Mouse (Mus musculus): ENCODE measurements around the gene Smyd1. TPM values are rescaled to one million over a fixed set of nuclear protein-coding genes. Genes with fewer than 3 reads are reported as not detected.

The Smyd1 gene
- polyA plus RNA-seq, 1 experiment from 2014 or later, result 0.18 TPM

DNA sequence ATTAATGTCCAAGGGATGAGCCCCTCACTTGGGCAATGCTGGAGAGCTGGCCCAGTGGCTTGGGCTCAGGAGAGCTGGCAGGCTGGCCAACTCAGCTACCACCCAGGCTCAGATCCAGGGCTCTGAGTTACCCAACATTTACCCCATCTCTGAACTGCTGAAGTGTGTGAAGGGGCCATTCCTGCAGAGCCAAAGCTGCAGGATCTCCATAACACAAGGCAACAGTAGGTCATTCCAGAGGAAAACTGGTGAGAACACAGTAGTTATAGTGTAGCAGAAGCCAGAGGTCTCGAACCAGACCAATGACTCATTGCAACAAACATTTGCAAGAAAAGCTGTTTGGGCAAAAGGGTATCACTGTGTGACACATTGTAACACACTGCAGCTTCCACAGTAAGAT lies 79.2 kb downstream of the Smyd1 start:
- WGBS, result 89% methylated on average over 1 of the region's 1 CpGs
- ATAC-seq (ENCODE audit: low FRiP score, low TSS enrichment), result no peak

DNA sequence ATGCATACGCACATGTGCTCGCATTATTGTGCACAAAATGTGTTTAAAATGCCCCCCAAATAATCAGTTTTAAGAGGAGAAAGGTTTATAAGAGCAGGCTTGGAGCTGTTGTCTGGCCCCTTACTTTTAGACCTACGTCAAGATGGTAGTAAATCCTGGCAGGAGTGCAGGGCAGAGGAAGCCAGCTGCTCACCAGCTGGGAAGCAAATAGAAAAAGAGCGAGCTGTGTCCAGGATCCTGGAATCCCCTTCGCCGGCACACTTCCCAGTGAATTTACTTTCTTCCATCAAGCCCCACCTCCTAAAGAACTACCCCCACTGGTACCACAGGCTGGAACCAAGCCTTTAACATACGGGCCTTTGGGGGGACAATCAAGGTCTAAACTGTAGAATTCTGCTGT lies 81.2 kb downstream of the Smyd1 start:
- no peak overlapping the region for H3K9ac ChIP-seq (replicated peaks; ENCODE audit: low read length)
- 92% methylated on average over 7 of the region's 7 CpGs for WGBS
- no peaks in the 10 kb centered on the region for H3K36me3 ChIP-seq (ENCODE audit: control insufficient read depth, insufficient read depth, low read length)
- no peak overlapping the region for H3K4me2 ChIP-seq (ENCODE audit: low read length)
- H3K27me3 ChIP-seq (ENCODE audit: control insufficient read depth, insufficient read depth, low read length), result no peaks in the 10 kb centered on the region
- no peak for ATAC-seq (ENCODE audit: low FRiP score, low TSS enrichment)
- no peak overlapping the region for H3K27ac ChIP-seq (replicated peaks; ENCODE audit: low read depth, low read length)
- H3K4me3 ChIP-seq (replicated peaks; ENCODE audit: low read depth, low read length), result no peak overlapping the region
- no peaks in the 10 kb centered on the region for H3K9me3 ChIP-seq (ENCODE audit: control insufficient read depth, low read length)
- no peaks in the 10 kb centered on the region for H3K4me1 ChIP-seq (ENCODE audit: control insufficient read depth, insufficient read depth, low read length)
- DNase-seq, result no peak

More for the DNA sequence above, 79.2 kb downstream of the Smyd1 start:
- H3K4me2 ChIP-seq (ENCODE audit: low read length), result no peak overlapping the region
- no peaks in the 10 kb centered on the region for H3K9me3 ChIP-seq (ENCODE audit: control insufficient read depth, low read length)
- H3K27ac ChIP-seq (replicated peaks; ENCODE audit: low read depth, low read length), result no peak overlapping the region
- no peaks in the 10 kb centered on the region for H3K36me3 ChIP-seq (ENCODE audit: control insufficient read depth, insufficient read depth, low read length)
- no peak overlapping the region for H3K9ac ChIP-seq (replicated peaks; ENCODE audit: low read length)
- H3K27me3 ChIP-seq (ENCODE audit: control insufficient read depth, insufficient read depth, low read length), result no peaks in the 10 kb centered on the region
- H3K4me3 ChIP-seq (replicated peaks; ENCODE audit: low read depth, low read length), result no peak overlapping the region
- DNase-seq, result no peak
- H3K4me1 ChIP-seq (ENCODE audit: control insufficient read depth, insufficient read depth, low read length), result no peaks in the 10 kb centered on the region

GRCm38 (mm10) chr6:71239069-71239750 lies 82.8 kb downstream of the Smyd1 start:
- no peaks in the 10 kb centered on the region for H3K27me3 ChIP-seq (ENCODE audit: control insufficient read depth, insufficient read depth, low read length)
- no peak overlapping the region for H3K4me2 ChIP-seq (ENCODE audit: low read length)
- H3K27ac ChIP-seq (replicated peaks; ENCODE audit: low read depth, low read length), result no peak overlapping the region
- no peak overlapping the region for H3K4me3 ChIP-seq (replicated peaks; ENCODE audit: low read depth, low read length)
- ATAC-seq (ENCODE audit: low FRiP score, low TSS enrichment), result no peak
- no peak overlapping the region for H3K9ac ChIP-seq (replicated peaks; ENCODE audit: low read length)
- 93% methylated on average over 26 of the region's 26 CpGs for WGBS
- DNase-seq, result no peak
- no peaks in the 10 kb centered on the region for H3K9me3 ChIP-seq (ENCODE audit: control insufficient read depth, low read length)
- no peaks in the 10 kb centered on the region for H3K4me1 ChIP-seq (ENCODE audit: control insufficient read depth, insufficient read depth, low read length)
- H3K36me3 ChIP-seq (ENCODE audit: control insufficient read depth, insufficient read depth, low read length), result no peaks in the 10 kb centered on the region

- H3K4me1 ChIP-seq (ENCODE audit: control insufficient read depth, insufficient read depth, low read length), result no peaks in the 10 kb centered on the region
- no peak overlapping the region for H3K4me3 ChIP-seq (replicated peaks; ENCODE audit: low read depth, low read length)
- no peak overlapping the region for H3K4me2 ChIP-seq (ENCODE audit: low read length)
- H3K27ac ChIP-seq (replicated peaks; ENCODE audit: low read depth, low read length), result no peak overlapping the region
- DNase-seq (no peak), ATAC-seq (ENCODE audit: low FRiP score, low TSS enrichment) (no peak)
- no peaks in the 10 kb centered on the region for H3K27me3 ChIP-seq (ENCODE audit: control insufficient read depth, insufficient read depth, low read length)
- no peak overlapping the region for H3K9ac ChIP-seq (replicated peaks; ENCODE audit: low read length)
- H3K36me3 ChIP-seq (ENCODE audit: control insufficient read depth, insufficient read depth, low read length), result no peaks in the 10 kb centered on the region
- no peaks in the 10 kb centered on the region for H3K9me3 ChIP-seq (ENCODE audit: control insufficient read depth, low read length)
- WGBS, result 93% methylated on average over 6 of the region's 6 CpGs
Observed at GRCm38 (mm10) chr6:71237031-71237431, 85.0 kb downstream of the Smyd1 start.

DNA sequence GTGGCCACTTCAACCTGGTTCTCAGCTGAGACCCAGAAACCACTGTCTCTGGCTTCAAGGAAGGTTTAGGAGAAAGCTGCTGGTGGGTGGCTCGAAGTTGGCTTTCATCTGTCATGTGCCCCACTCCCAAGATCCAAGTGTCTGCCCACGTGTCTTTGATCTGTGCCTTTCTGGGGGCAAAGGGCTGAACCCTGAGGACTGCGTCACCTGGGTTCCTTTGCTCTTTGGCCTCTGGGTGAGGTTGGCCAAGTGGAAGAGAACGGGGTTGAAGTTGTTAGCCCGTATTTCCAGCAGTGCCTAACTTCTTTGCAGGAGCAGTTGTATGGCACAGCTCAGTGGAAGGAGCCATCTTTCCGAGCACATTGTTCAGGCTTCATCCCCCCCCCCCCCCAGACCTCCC lies 85.5 kb downstream of the Smyd1 start:
- no peak overlapping the region for H3K9ac ChIP-seq (replicated peaks; ENCODE audit: low read length)
- no peak overlapping the region for H3K27ac ChIP-seq (replicated peaks; ENCODE audit: low read depth, low read length)
- H3K4me3 ChIP-seq (replicated peaks; ENCODE audit: low read depth, low read length), result no peak overlapping the region
- H3K9me3 ChIP-seq (ENCODE audit: control insufficient read depth, low read length), result no peaks in the 10 kb centered on the region
- H3K36me3 ChIP-seq (ENCODE audit: control insufficient read depth, insufficient read depth, low read length), result no peaks in the 10 kb centered on the region
- ATAC-seq (ENCODE audit: low FRiP score, low TSS enrichment) (no peak), DNase-seq (no peak)
- no peaks in the 10 kb centered on the region for H3K27me3 ChIP-seq (ENCODE audit: control insufficient read depth, insufficient read depth, low read length)
- H3K4me2 ChIP-seq (ENCODE audit: low read length), result no peak overlapping the region
- no peaks in the 10 kb centered on the region for H3K4me1 ChIP-seq (ENCODE audit: control insufficient read depth, insufficient read depth, low read length)
- 90% methylated on average over 6 of the region's 6 CpGs for WGBS

GRCm38 (mm10) chr6:71235944-71236343 lies 86.1 kb downstream of the Smyd1 start:
- ATAC-seq (ENCODE audit: low FRiP score, low TSS enrichment) (no peak), DNase-seq (no peak)
- Histone ChIP-seq H3K36me3 (ENCODE audit: control insufficient read depth, insufficient read depth, low read length) (no peaks in the 10 kb centered on the region), H3K27me3 (ENCODE audit: control insufficient read depth, insufficient read depth, low read length) (no peaks in the 10 kb centered on the region), H3K4me1 (ENCODE audit: control insufficient read depth, insufficient read depth, low read length) (no peaks in the 10 kb centered on the region), H3K4me2 (ENCODE audit: low read length) (no peak overlapping the region), H3K27ac (replicated peaks; ENCODE audit: low read depth, low read length) (no peak overlapping the region), H3K4me3 (replicated peaks; ENCODE audit: low read depth, low read length) (no peak overlapping the region), H3K9me3 (ENCODE audit: control insufficient read depth, low read length) (no peaks in the 10 kb centered on the region), H3K9ac (replicated peaks; ENCODE audit: low read length) (no peak overlapping the region)
- 69% methylated on average over 3 of the region's 3 CpGs for WGBS

DNA sequence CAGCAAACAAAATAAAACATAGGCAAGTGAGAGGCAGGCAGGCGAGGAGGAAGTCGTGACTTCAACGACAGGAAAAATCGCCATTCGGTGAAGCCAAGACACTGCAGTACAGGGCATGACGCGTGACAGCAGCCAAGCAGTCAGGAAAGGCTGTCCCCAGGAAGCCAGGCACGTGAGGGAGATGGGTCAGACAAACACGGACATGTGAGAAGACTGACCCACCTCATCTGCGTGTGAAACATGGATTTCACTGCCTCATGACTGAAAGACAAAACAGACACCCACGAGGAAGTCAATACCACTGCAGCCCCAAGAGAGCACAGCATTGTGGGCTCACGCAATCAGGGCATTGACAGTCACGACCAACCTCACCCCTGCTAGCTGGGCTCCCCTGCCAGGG lies 86.9 kb downstream of the Smyd1 start:
- no peaks in the 10 kb centered on the region for H3K27me3 ChIP-seq (ENCODE audit: control insufficient read depth, insufficient read depth, low read length)
- ATAC-seq (ENCODE audit: low FRiP score, low TSS enrichment) (no peak), DNase-seq (no peak)
- H3K9me3 ChIP-seq (ENCODE audit: control insufficient read depth, low read length), result no peaks in the 10 kb centered on the region
- no peak overlapping the region for H3K27ac ChIP-seq (replicated peaks; ENCODE audit: low read depth, low read length)
- WGBS, result 84% methylated on average over 13 of the region's 13 CpGs
- no peak overlapping the region for H3K9ac ChIP-seq (replicated peaks; ENCODE audit: low read length)
- no peaks in the 10 kb centered on the region for H3K4me1 ChIP-seq (ENCODE audit: control insufficient read depth, insufficient read depth, low read length)
- H3K4me2 ChIP-seq (ENCODE audit: low read length), result no peak overlapping the region
- H3K36me3 ChIP-seq (ENCODE audit: control insufficient read depth, insufficient read depth, low read length), result no peaks in the 10 kb centered on the region
- H3K4me3 ChIP-seq (replicated peaks; ENCODE audit: low read depth, low read length), result no peak overlapping the region

DNA sequence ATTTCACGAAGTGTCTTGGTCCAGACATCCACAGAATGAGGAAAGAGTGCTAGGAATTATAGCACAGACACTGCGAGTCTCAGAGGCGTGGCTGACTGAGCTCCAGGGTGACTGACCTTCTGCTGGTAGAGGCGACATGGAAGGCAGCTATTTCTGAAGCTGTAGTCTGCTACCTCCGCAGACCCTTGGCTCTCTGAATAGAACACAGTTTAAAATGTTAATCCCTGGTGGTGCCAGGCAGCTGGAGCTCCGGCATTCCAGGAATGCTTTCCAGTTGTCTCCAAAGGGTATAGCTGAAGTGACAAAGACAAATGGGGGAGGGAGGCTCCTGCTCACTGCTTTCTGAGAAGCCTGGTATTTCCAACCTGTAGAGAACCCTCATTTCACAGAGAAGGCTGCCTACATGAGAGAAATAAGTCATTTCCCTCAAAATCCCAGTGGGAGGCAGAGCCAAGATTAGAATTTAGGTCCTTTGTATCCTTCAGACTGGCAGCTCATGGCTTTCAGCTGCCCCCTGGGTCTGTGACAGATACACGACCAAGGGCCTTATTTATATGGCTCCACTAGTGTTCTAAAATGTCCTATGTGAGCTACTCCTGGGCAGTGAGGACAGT lies 94.8 kb downstream of the Smyd1 start:
- Histone ChIP-seq H3K9me3 (ENCODE audit: control insufficient read depth, low read length) (no peaks in the 10 kb centered on the region), H3K27ac (replicated peaks; ENCODE audit: low read depth, low read length) (no peak overlapping the region), H3K4me2 (ENCODE audit: low read length) (no peak overlapping the region), H3K9ac (replicated peaks; ENCODE audit: low read length) (no peak overlapping the region), H3K4me3 (replicated peaks; ENCODE audit: low read depth, low read length) (no peak overlapping the region), H3K36me3 (ENCODE audit: control insufficient read depth, insufficient read depth, low read length) (no peaks in the 10 kb centered on the region), H3K27me3 (ENCODE audit: control insufficient read depth, insufficient read depth, low read length) (no peaks in the 10 kb centered on the region), H3K4me1 (ENCODE audit: control insufficient read depth, insufficient read depth, low read length) (peaks cover 7% of the 10 kb centered on the region)
- ATAC-seq (ENCODE audit: low FRiP score, low TSS enrichment) (no peak), DNase-seq (peak; percentile 17)
- WGBS, result 5% methylated on average over 7 of the region's 7 CpGs

GRCm38 (mm10) chr6:71226544-71226943 lies 95.5 kb downstream of the Smyd1 start:
- 20% methylated on average over 6 of the region's 6 CpGs for WGBS
- Histone ChIP-seq H3K9me3 (ENCODE audit: control insufficient read depth, low read length) (no peaks in the 10 kb centered on the region), H3K4me3 (replicated peaks; ENCODE audit: low read depth, low read length) (no peak overlapping the region), H3K4me1 (ENCODE audit: control insufficient read depth, insufficient read depth, low read length) (peaks cover 7% of the 10 kb centered on the region), H3K27me3 (ENCODE audit: control insufficient read depth, insufficient read depth, low read length) (no peaks in the 10 kb centered on the region), H3K4me2 (ENCODE audit: low read length) (no peak overlapping the region), H3K9ac (replicated peaks; ENCODE audit: low read length) (no peak overlapping the region), H3K36me3 (ENCODE audit: control insufficient read depth, insufficient read depth, low read length) (no peaks in the 10 kb centered on the region), H3K27ac (replicated peaks; ENCODE audit: low read depth, low read length) (no peak overlapping the region)
- ATAC-seq (ENCODE audit: low FRiP score, low TSS enrichment) (no peak), DNase-seq (peak; percentile 5)

Data from midbrain, embryonic 14.5 days (tissue).